Mouse (Mus musculus) right cerebral cortex, postnatal 14 days (tissue): ENCODE data around the gene Olfr1180.
"Not testable (repeated sequence)": the region's sequence is repeated elsewhere in the genome, so short reads cannot be mapped to it uniquely, and the experiment has no call there.

Source experiments
- DNase-seq: peaks from one replicate; pipeline ENCODE4 v3.0.0; 2022

The Olfr1180 gene

DNA sequence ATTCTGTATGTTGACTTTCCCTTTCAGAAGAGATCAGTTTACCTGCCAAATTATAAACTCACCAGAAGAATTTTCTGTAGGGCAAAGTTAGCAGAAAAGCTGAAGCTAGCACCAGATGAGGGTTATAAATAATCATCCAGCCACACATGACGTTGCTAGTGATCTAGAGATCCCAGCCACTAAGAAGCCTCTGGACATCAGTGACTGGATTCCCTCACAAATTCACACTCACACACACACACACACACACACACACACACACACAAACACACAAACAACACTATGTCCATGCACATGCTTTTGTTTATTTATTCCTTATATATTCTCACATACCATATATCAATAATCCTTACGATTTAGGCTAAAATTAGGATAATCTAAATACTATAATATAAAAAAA, at the start of gene Olfr1180:
Olfr1180 (minus strand) TSS at position 101 of the 400 bp plus-strand sequence.
- no peak for DNase-seq

DNA sequence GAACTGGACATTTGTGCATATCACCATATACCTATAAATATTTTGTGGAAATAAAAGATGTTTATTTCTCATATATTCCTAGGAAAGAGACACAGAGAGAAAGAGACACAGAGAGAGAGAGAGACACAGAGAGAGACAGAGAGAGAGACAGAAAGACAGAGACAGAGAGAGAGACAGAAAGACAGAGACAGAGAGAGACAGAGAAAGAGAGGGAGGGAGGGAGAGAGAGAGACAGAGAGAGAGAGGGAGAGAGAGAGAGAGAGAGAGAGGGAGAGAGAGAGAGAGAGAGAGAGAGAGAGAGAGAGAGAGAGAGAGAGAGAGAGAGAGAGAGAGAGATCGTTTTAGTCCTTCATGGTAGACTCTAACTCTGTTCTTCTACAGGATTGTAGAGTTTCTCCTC, 35.6 kb upstream of the Olfr1180 start, which contains the start of gene Olfr1183:
Olfr1183 (plus strand) TSS at position 301 of the 400 bp plus-strand sequence.
- not testable (repeated sequence) for DNase-seq

DNA sequence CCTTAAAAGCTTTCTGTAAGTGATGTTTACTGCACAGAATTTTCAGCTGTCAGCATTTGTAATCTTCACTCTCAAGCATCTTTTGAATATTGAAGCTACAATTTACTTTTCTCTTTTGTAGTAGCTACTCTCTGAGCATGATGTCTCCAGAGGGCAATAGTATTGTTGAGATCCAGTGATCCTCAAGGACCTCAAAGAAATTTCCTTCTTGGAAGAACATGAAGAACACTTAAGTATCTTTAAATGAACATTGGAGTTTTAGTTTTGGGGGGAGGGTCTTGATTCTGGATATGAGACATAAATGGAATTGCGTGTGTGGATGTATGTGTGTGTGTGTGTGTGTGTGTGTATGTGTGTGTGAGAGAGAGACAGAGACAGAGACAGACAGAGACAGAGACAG, 30.1 kb upstream of the Olfr1180 start, which contains the start of gene Gm13757:
Gm13757 (minus strand) TSS at position 101 of the 400 bp plus-strand sequence.
- no peak for DNase-seq

DNA sequence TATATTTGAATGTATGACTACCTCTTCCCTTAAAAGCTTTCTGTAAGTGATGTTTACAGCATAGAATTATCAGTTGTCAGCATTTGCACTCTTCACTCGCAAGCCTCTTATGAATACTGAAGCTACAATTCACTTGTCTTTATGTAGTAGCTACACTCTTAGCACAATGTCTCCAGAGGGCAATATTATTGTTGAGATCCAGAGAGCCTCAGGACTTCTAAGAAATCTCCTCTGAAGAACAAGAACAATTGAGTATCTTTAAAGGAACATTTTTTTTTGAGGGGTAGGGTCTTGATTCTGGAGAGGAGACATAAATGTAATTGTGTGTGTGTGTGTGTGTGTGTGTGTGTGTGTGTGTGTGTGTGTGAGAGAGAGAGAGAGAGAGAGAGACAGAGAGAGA, 7.1 kb upstream of the Olfr1180 start, which contains the start of gene Olfr1181:
Olfr1181 (minus strand) TSS at position 101 of the 400 bp plus-strand sequence.
- DNase-seq: no peak

DNA sequence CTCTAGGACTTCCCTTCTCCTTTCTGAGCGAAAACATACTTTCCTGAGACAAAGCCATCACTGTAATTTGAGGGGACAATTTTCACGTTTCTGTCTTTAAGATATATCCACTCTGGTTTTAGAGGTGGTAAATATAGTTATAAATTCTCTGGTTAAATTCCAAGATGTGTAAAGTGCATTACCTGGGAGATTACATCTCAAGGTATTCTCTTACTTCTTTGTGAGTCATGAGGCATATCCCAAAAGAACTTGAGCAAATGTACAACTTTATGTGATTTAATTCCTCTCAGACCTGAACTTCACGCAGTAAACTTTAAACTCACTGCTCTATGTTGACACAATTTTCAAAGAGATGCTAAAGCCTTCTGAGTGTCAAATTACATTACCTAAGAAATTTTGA, 12.6 kb downstream of the Olfr1180 start, which contains the start of gene Olfr1179:
Olfr1179 (minus strand) TSS at position 101 of the 400 bp plus-strand sequence.
- DNase-seq: no peak

DNA sequence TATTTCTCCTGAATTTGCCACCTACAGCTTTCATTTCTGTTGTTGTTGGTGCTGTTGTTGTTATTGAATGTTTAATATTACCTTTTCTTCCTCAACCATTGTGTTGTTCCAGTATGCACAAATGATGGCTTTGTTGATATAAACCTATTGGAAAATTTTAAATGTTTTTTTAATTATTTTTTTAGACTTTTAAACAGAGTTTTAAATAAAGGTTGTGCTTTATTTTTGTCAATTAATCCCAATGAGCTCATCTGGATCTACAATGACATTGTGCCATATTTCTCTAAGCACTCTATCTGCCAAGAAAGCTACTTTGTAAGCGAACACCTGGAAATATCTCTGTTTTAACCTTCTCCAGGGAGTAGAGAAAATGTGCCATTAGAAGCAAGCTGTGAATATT, 32.2 kb downstream of the Olfr1180 start, which contains the start of gene Olfr1178:
Olfr1178 (plus strand) TSS at position 301 of the 400 bp plus-strand sequence.
- DNase-seq: no peak
